Mouse (Mus musculus) MEL-GATA-1-ER (cell line): ENCODE data around the gene Herc1.
"Not testable (repeated sequence)": the region's sequence is repeated elsewhere in the genome, so short reads cannot be mapped to it uniquely, and the experiment has no call there.

Source experiments
- DNase-seq: peaks from one replicate; pipeline ENCODE4 v3.0.0-alpha.2; 2012; ENCODE audit warnings: low read depth; ENCODE audit errors: extremely low read depth

Herc1 gene

DNA sequence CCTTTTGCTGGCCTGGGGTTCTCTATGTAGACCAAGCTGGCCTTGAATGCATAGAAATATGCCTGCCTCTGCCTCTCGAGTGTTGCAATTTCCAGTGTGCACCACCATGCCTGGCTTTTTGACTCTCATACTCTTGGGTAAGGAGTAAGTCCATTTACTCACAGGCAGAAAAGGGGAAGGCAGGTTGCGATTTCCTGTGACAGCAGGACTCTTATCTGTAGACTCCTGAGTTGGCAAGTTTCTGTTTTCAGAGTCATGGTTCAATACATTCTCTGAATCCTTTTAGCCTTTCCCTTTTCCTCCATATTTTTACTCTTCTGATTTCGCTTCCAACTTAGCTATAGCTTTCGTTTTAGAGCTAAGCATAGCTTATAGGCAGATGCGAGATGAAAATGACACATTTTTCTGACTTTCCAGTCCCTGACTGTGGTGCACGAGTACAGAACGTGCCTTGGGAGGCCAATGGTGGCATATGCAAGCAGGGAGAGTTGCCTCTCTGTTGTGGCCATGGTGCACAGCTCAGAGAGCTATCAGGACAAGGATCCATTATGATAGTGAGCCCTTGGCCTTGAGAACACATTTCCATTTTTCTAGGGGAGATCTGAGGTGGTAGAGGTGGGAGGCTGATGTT is 2.7 kb upstream of the Herc1 start:
- peak; percentile 91 for DNase-seq

DNA sequence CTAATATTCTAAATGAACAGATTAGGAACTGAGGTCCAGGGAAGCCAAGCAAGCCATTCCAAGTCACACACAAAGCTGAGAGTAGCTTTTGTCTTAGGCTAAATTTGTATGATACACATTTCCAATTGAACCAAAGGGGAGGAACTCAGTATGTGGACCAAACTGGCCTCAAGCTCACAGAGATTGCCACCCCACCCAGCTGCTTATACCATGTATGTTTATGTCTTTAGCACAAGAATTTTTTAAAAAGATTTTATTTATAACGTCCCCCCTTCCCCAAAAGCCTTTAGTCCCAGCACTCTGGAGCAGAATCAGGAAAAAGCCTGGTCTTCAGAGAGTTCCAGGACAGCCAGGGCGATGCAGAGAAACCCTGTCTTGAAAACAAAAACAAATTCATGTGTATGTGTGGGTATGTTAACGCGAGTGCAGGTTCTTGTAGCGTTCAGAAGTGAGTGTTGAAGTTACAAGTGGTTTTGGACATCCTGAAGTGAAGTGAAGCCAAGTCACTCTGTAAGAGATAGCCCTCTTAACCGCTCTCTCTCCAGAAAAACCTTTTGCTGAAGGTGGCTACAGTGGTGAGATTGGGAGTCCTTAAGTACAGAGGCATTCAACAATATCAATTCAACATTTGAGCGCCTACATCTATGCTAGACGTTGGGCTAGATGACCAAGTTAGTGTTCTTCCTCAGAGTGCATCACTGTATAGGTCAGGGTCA is 948 bp upstream of the Herc1 start:
- no peak for DNase-seq

DNA sequence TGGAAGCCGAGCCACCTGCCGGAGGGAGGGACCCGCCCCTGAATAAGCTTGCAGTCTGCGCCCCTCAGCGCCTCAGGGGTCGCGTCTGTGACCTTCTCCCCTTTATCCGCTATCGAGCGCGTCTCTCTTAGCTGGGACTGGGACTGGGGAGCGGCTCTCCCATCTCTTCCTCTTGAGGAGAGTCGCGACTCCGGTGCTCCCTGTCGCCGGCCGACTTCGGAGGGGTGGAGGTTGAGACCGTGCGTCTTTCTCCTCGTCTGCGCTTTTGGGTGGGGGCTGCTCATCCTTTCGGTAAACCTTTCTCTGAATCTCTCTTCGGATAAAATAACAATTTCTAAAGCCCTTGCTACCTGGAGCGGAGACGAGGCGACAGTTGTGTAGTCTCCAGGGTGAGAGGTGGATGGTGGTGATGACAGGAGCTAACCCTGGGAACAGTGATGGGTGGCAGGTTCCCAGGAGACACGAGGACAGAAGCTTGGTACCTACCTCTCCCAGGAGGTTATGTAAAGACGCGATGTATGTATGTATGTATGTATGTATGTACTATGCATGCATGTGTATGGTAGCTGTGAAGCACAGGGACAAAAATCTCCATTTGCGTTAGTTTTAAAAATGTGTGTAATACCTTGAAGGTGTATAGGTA is 659 bp downstream of the Herc1 start:
- DNase-seq = no peak

DNA sequence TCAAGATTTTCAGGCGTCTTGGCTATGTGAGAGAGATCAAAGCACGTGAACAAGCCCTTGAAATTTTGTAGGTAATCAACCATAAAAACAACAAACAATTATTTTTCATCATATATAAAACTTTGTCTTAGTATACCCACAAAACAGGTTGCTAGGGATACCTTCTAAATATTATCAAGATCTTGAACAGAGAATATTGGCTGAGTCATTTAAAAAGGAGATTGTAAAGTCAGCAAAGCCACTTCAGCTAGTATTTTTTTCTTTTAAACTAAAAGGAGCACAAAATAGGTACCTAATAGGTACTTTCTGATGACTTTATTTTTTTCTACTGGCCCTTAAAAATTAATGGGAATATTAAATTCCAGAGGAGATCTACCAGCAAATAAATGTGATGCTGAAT is 2.5 kb downstream of the Herc1 start:
- no peak for DNase-seq

DNA sequence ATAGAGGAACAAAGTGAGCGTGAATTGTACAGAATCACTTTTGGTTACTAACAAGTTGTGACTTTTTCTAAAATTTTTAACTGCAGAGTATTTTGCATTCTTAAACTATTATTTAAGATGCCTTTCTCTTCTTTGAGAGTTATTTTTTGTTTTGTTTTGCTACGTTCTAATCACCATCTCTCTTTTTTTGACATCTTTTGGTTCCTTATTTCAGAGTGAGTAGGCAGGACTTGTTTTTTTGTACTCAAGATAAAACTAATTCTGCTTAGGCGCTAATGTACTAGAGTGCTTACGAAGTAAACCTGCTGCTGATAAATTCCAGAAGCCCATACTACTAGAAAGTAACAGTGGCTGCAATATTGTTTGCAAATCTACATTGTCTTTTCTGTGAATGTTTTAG is 8.9 kb downstream of the Herc1 start:
- peak; percentile 66 for DNase-seq

DNA sequence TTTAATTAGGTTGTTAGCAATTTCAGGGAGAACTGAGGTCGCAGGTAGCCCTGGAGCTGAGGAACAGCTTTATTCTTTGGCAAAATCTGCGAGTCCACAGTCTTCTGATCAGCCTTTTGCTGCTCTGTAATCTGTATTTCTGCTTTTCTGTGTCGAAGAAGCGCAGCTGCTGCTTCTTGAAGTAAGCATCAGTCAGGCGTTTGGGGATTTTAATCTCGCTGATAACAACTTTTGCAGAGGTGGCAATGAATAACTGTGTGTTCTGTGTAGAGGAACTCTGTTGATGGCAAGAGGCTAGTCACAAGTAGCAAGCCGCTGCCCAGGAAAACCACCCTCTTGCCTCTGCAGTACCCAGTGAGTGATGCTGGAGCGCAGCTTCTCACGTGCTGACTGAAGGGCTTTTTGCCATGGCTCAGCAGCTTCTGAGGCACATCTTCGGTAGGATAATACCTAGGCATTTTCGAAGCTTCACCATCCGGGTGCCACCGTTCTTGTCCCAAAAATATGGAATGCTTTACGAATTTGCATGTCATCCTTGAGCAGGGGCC is 10.0 kb downstream of the Herc1 start:
- peak; percentile 51 for DNase-seq

DNA sequence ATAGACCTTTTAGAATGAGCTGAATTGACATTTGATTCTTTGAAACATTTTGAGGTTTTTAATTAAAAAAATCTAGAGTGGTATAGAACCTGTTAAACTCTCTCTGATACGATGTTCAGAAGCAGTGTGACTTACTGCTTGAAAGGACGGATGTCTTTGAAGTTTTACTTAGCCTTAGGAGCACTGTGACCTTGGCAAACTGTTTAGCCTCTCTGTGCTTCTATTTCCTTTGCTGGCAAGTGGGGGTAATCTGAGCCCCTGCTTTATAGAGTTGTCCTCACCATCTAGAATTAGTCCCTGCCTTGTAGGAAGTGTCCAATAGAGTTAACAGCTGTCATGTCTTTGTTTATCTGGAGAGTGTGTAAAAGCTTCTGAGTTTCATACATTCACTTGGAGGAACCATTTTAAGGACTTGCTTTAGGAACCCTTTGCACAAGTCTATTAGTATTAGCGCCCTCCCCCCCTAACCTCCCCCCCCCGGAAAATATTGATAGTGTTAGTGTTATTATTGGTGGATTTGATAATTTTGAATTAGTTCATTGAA is 18.7 kb downstream of the Herc1 start:
- DNase-seq = no peak

DNA sequence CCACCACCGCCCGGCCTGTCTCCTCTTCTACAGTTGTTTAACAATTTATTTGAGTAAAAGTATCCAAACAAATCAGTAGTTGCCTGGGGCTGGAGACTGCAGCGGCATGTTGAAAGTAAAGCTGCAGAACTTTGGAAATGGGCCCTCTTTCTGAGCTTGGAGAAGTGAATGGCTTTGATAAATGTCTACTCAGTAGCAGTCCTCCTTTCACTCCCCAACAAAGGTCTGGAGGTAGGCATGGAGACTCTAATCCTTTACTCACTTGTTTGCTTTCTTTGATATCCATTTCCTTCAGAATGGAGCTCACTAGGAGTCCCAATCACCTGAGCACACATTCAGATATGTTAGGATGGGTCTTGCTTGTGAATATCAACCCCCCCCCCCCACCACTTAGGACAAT is 20.1 kb downstream of the Herc1 start:
- no peak for DNase-seq

DNA sequence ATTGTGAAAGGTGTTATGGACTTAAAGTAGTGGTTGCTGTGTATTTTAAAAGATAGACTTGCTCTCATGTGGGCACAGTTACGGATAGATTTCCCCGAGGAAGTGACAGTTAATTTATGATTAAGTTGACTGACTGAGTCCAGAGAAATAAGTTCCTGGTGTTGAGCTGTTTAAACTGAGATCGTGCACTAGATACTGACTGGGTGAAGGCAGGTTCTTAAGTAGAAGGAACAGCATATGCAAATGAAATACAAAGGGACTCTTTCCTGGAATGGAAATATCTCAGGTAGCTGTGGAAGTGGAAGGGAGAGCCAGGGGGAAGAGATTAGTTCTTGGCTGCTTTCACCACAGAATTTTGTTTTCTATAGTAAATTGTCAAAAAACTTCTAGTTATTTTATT is 20.6 kb downstream of the Herc1 start:
- no peak for DNase-seq

DNA sequence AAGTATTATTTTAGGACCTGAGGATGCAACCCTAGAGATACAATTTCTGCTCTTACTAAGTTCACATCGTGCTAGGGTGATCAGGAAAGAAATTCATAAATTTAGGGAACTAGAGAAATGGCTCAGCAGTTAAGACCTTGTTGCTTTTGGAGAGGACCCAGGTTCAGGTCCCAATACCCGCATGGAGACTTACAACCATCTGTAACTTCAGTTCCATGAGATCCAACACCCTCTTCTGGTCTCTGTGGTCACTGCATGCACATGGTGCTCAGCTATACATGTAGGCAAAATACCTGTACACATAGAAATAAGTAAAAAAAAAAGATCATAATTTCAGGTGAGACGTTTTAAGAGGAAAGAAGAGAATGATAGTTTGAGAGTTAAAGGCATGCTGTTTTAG is 23.2 kb downstream of the Herc1 start:
- DNase-seq = no peak

DNA sequence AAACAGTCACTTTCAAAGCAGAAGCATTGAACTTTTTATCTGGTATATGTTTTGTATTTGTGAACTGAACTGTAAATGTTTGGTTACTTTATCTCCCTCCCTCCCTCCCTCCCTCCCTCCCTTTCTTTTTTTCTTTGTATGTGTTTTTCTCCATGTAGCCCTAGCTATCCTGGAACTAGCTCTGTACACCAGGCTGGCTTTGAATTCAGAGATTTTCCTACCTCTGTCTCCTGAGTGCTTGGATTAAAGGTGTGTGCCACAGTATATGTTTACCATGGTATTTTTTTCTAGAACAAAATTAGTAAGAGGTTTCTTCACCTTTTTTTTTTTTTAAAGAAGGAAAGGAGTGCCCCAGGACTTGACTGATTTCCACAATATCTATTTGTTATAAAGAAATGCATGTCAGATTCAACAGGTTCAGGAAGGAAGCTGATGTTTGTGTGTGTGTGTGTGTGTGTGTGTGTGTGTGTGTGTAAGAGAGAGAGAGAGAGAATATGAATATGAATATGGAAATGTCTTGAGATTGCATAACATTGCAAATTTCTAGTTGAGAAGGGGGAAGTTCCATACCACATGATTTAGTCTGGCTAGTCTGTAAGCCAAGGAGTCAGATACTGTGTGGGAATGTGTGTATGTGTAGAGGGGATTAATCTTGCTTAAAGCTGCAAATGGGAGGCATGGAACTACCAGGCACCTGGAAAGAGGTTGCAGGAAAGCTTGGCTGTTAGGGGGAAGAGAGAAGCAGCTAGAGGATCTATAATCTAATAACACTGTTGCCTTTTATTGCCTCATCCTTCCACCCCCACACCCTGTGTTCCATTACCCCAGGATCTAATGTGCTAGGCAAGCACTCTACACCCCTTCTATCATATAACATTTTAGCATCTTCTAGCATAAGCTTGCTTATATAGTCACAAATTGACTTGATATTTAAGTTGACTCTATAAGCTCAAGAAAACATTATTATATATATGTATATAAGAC is 24.5 kb downstream of the Herc1 start:
- peak; percentile 52 for DNase-seq

DNA sequence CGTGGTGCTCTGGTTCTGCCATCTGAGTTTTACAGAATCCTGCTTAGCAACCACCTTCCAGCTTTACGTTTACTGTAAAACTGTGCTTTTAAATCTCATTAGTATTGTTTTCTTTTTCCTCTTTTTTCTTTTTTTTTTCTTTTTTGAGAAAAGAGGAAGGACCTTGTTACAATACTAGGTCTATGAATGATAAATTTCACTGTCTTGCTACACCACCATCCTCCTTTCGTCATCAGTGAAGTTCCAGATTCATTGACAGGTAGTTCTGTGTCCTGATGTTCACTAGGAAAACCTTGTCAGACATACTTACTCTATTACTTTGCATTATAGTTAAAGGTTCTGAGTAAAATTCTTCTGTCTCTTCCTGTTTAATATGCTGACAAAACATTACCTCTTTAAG is 33.2 kb downstream of the Herc1 start:
- no peak for DNase-seq

DNA sequence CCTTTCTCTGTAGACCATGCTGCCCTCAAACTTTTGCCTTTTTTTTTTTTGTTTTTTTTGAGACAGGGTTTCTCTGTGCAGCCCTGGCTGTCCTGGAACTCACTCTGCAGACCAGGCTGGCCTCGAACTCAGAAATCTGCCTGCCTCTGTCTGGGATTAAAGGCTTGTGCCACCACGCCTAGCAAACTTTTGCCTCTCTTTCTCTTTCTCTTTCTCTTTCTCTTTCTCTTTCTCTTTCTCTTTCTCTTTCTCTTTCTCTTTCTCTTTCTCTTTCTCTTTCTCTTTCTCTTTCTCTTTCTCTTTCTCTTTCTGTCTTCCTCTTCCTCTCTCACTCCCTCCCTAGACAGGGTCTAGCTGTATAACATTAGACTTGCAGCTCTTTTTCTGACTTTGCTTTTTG is 40.1 kb downstream of the Herc1 start:
- not testable (repeated sequence) for DNase-seq

DNA sequence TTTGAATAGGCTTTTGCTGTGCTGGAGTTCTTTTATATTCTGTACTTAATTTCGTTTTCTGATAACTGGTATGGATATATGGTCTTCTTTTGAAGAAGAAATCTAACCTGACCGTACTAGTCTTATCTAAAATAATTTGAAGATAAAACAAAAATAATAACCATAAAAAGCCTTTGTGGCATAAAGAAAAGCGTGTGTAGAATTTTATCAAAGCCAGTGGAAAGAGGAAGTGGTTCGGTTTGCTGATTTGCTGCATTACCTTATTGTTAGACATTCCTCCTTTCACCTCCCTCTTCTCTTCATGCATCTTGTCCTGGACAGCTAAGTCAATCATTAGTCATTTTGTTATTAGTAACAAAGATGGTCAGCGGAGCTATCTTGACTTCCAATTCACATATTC is 43.1 kb downstream of the Herc1 start:
- DNase-seq = peak; percentile 39

DNA sequence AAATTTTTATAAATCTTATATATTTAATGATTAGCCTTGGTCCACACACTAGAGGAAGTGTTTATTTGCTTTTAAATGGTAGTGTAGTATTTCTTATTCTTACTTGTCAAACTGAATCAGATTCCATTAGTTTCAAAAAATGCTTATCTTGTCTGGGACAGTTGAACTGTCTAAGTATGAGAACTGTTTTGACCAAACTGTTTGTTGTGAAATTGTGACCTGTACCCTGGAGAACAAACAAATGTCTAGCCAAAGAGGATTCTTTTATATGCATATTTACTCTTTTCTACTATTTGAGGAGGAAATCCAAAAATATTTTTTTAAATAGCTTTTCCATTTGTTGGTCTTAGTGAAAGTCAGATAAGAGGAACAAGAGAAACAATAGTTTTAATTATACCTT is 73.2 kb downstream of the Herc1 start:
- no peak for DNase-seq

DNA sequence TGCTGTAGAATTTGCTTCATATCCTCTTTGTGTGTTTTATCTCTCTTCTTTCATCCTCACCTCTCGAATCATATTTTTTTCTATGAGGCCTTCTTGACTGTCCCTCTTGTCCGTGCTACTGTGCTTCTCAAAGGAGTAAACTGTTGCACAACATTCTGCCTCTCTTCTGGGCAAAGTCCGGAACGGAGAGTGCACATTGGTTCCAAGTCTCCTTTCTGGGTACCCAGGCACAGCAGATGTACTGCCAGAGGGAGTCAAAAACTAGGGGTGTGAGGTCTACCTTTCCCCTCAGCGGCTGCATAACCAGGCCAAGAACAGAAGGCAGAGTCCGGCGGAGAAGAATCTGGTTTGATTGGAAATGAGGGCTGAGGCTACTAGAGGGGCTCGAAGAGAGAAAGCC is 89.8 kb downstream of the Herc1 start:
- no peak for DNase-seq

DNA sequence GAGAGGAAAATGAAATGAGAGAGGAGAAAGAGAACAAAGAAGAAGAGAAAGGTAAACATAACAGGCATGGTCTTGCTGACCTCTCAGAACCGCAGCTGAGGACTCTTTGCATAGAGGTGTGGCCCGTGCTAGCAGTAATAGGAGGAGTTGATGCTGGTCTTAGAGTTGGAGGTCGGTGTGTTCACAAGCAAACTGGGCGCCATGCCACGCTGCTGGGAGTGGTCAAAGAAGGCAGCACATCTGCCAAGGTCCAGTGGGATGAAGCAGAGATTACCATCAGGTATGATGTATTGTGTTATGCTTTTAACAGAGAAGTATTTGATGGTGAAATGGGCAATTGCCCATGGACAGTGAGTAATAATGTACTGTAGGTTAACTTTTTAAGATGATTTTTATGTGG is 98.0 kb downstream of the Herc1 start:
- no peak for DNase-seq

DNA sequence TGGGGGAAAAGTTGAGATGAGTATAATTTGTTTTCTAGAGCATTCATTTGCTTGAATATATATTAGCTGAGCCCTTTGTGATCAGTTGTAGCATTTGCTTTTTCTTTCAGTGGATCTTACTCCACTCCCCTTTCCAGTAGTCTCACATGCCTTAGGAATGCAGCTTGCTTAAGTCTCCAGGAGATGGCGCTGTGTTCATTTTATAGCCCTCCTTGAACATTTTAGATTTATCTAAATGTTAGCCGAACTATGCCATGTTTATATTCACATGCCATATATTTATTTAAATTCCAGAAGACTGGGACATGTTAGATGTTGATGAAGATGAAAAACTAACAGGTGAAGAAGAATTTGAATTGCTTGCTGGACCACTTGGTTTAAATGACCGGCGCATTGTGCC is 114.8 kb downstream of the Herc1 start:
- DNase-seq = peak; percentile 36

DNA sequence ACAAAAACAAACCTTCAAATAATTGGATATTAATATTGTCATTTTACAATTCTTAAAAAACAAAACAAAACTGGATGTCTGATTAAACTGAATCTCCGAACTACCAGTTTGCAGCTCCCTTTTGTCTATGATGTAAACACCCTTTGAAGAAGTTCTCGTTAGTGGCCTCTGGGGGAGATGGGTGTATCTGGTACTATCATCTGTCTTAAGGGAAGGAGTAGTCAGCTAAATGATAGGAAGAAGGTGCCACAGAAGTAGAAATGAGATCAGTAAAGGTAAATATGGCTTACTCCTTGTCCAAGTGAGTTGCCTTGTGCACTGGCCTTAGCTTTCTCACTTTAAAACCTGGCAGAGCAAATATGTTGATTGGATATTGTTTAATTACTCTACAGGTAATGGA is 127.5 kb downstream of the Herc1 start:
- no peak for DNase-seq

DNA sequence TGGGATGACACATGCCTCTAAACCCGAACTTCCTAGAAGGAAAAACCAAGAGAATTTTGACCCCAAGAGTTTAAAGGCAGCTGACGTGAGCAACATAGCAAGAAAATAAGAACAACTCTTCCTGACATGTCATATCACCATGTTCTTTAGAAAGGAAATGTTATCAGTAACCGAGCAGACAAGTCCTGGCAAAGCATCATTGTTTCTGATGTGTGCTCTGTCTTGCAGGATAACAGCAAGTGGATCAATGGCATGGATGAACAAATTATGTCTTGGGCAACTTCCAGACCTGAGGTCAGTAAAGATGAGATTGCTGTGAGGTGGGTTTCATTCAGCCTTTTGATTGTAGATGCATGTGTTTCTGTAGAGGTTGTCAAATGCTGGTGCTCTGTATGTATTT is 133.2 kb downstream of the Herc1 start:
- DNase-seq = no peak

DNA sequence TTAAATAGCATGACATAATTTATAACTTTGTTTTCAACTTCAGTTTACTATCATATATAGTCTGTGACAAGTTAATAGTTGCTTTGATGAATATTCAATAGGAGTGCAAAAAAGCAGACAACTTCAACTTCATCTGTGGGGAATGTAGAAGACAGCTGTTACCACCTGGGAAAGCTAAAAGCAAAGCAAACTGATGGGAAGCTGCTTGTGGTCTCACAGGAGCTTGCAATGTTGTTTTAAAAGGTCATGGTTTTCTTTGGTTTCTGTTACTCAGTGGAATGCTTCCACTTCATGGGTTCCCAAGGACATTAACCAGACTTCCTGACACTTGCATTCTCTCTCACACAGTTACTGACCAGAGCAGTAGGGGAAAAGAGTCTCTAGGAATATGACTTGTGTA is 138.5 kb downstream of the Herc1 start:
- no peak for DNase-seq
